8 mouse cellular contexts compared by ENCODE assay signal in the genomic region with DNA sequence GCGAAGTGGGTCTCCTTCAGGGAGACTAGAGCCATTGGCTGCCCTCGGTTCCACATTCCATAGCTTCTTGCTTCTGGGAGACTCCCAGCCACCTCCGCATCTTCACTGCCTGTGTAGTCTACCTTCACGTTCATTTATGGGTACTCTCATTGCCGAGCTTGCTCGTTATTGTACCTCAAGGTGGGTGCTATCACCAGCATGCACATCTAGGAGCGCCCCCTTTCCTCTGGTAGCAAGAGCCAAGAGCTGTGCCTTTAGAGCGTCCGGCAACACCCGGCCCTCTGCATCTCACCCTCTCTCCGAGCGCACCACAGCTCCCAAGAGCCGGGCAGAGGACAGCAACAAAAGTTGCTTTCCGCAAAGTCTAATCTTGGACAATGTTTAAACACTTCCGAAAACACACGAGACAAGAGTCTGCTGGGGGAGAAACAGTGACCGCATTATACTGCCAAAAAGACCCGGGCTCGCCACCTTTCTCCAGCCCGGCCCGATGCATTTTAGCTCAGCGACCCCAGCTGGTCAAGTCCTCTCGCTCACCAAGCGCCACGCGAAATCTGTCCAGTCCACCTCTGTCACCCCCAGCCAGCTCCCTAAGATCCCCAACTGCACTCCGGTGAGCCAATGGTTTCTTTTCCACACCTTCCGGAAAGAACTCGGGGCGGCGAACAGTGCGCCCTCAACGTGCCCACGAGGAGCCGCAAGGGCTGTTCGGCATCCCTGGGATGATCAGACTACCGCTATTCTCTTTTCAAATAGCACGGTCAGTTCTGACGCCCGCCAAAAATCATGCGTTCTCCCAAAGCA. TPM values are rescaled to one million over a fixed set of nuclear protein-coding genes. Genes with fewer than 3 reads are reported as not detected.
DNase-seq lines count a peak whose midpoint lies in the region; ATAC-seq and TF ChIP-seq lines count a peak whose summit lies in the region.

No protein-coding gene starts in this region.

- peak overlapping the region; percentile 77 for H3K4me2 ChIP-seq in forebrain, embryonic 13.5 days
- H3K4me2 ChIP-seq in hindbrain, embryonic 16.5 days (ENCODE audit: low read length), result peak overlapping the region; percentile 57
- H3K4me2 ChIP-seq in stomach, embryonic 14.5 days (replicated peaks; ENCODE audit: low read depth, low read length), result peak overlapping the region; percentile 89

- H3K27me3 ChIP-seq in ES-Bruce4 (ENCODE audit: control insufficient read depth, insufficient read depth, low read length, poor library complexity, severe bottlenecking), result peaks cover 13% of the 10 kb centered on the region
- peaks cover 5% of the 10 kb centered on the region for H3K27me3 ChIP-seq in forebrain, embryonic 13.5 days
- H3K27me3 ChIP-seq in hindbrain, embryonic 16.5 days (replicated peaks; ENCODE audit: control insufficient read depth, insufficient read depth, low read length), result no peaks in the 10 kb centered on the region
- H3K27me3 ChIP-seq in midbrain, embryonic 10.5 days (ENCODE audit: low read depth, poor library complexity, severe bottlenecking), result peaks cover 21% of the 10 kb centered on the region
- no peaks in the 10 kb centered on the region for H3K27me3 ChIP-seq in stomach, embryonic 14.5 days (ENCODE audit: control insufficient read depth, insufficient read depth, low read length)

- no peak for TF ChIP-seq CTCF in ES-Bruce4 (IDR thresholded peaks at IDR 0.05; ENCODE audit: low read depth, low read length)

- peak overlapping the region; percentile 37; the same call in 1 of the 2 replicates for H3K9ac ChIP-seq in ES-Bruce4 (ENCODE audit: low read depth, poor library complexity, severe bottlenecking)
- H3K9ac ChIP-seq in forebrain, embryonic 13.5 days, result peak overlapping the region; percentile 79
- peak overlapping the region; percentile 71 for H3K9ac ChIP-seq in hindbrain, embryonic 16.5 days (ENCODE audit: low read depth, low read length)
- H3K9ac ChIP-seq in stomach, embryonic 14.5 days (replicated peaks; ENCODE audit: low read depth, low read length), result peak overlapping the region; percentile 33; the same call in 1 of the 2 replicates

- DNase-seq in adrenal gland, postnatal 4 days (ENCODE audit: low spot score in 2 of 2), result peak; percentile 4 to 5
- peak; percentile 67 for DNase-seq in left cerebral cortex, postnatal 4 days
- DNase-seq in midbrain, embryonic 10.5 days (ENCODE audit: low spot score), result peak; percentile 83
- DNase-seq in B cell, adult 2 months, result no peak

- no peak for TF ChIP-seq EP300 in ES-Bruce4 (IDR thresholded peaks at IDR 0.05; ENCODE audit: insufficient read depth, low read depth, low read length)

- H3K9me3 ChIP-seq in ES-Bruce4 (replicated peaks; ENCODE audit: control insufficient read depth, insufficient read depth, low read length, poor library complexity, severe bottlenecking), result no peaks in the 10 kb centered on the region
- no peaks in the 10 kb centered on the region for H3K9me3 ChIP-seq in forebrain, embryonic 13.5 days (replicated peaks)
- no peaks in the 10 kb centered on the region for H3K9me3 ChIP-seq in hindbrain, embryonic 16.5 days (ENCODE audit: control insufficient read depth, low read length)
- no peaks in the 10 kb centered on the region for H3K9me3 ChIP-seq in midbrain, embryonic 10.5 days (replicated peaks)
- H3K9me3 ChIP-seq in stomach, embryonic 14.5 days (ENCODE audit: control insufficient read depth, low read depth, low read length), result no peaks in the 10 kb centered on the region

- WGBS in forebrain, embryonic 13.5 days, result 0% methylated on average over 41 of the region's 41 CpGs
- WGBS in hindbrain, embryonic 16.5 days, result under 1% methylated on average over 41 of the region's 41 CpGs
- WGBS in midbrain, embryonic 10.5 days, result under 1% methylated on average over 41 of the region's 41 CpGs
- WGBS in stomach, embryonic 14.5 days, result under 1% methylated on average over 41 of the region's 41 CpGs

- H3K4me1 ChIP-seq in ES-Bruce4 (ENCODE audit: control insufficient read depth, insufficient read depth, low read length), result no peaks in the 10 kb centered on the region
- H3K4me1 ChIP-seq in forebrain, embryonic 13.5 days, result peaks cover 21% of the 10 kb centered on the region
- peaks cover 5% of the 10 kb centered on the region for H3K4me1 ChIP-seq in hindbrain, embryonic 16.5 days (ENCODE audit: control insufficient read depth, insufficient read depth, low read depth, low read length)
- peaks cover 42% of the 10 kb centered on the region for H3K4me1 ChIP-seq in midbrain, embryonic 10.5 days
- no peaks in the 10 kb centered on the region for H3K4me1 ChIP-seq in stomach, embryonic 14.5 days (ENCODE audit: control insufficient read depth, insufficient read depth, low read length)

- no peak for TF ChIP-seq POLR2A in ES-Bruce4 (IDR thresholded peaks at IDR 0.05; ENCODE audit: insufficient read depth, low read length)

- H3K36me3 ChIP-seq in ES-Bruce4 (ENCODE audit: control insufficient read depth, insufficient read depth, low read length, poor library complexity, severe bottlenecking), result no peaks in the 10 kb centered on the region
- H3K36me3 ChIP-seq in forebrain, embryonic 13.5 days (ENCODE audit: poor library complexity, severe bottlenecking), result no peaks in the 10 kb centered on the region
- no peaks in the 10 kb centered on the region for H3K36me3 ChIP-seq in hindbrain, embryonic 16.5 days (ENCODE audit: control insufficient read depth, insufficient read depth, low read length)
- 0 out of 2 replicates have a peak, but pooled peaks cover 4% of the 10 kb centered on the region for H3K36me3 ChIP-seq in midbrain, embryonic 10.5 days
- no peaks in the 10 kb centered on the region for H3K36me3 ChIP-seq in stomach, embryonic 14.5 days (ENCODE audit: control insufficient read depth, insufficient read depth, low read length)

- intact Hi-C loops in left cerebral cortex, postnatal 4 days (cut with DNase I), result loop anchor here (5.0 to 10.0 kb wide), 2 partner anchors 566 to 1732 kb away; no protein-coding TSS in a partner anchor

- peak; percentile 50 for ATAC-seq in forebrain, embryonic 13.5 days
- peak; percentile 74 for ATAC-seq in hindbrain, embryonic 16.5 days
- peak; percentile 50; the same call in 1 of the 2 replicates for ATAC-seq in stomach, embryonic 14.5 days (ENCODE audit: insufficient number of reproducible peaks, insufficient read depth, low FRiP score, low read depth)

- H3K27ac ChIP-seq in ES-Bruce4 (ENCODE audit: insufficient read depth, low read length), result no peak overlapping the region
- H3K27ac ChIP-seq in forebrain, embryonic 13.5 days, result peak overlapping the region; percentile 91
- peak overlapping the region; percentile 92 for H3K27ac ChIP-seq in hindbrain, embryonic 16.5 days (ENCODE audit: low read depth, low read length)
- peak overlapping the region; percentile 96 for H3K27ac ChIP-seq in midbrain, embryonic 10.5 days (replicated peaks)
- H3K27ac ChIP-seq in stomach, embryonic 14.5 days (ENCODE audit: low read length), result peak overlapping the region; percentile 55

- H3K4me3 ChIP-seq in ES-Bruce4 (ENCODE audit: low read depth, low read length), result peak overlapping the region; percentile 62
- peak overlapping the region; percentile 63 for H3K4me3 ChIP-seq in forebrain, embryonic 13.5 days
- peak overlapping the region; percentile 49 for H3K4me3 ChIP-seq in hindbrain, embryonic 16.5 days (ENCODE audit: low read length)
- H3K4me3 ChIP-seq in midbrain, embryonic 10.5 days, result peak overlapping the region; percentile 78
- peak overlapping the region; percentile 41 for H3K4me3 ChIP-seq in stomach, embryonic 14.5 days (ENCODE audit: low read depth, low read length)

RNA-seq across cellular contexts. Expression of a gene that starts 0.5 kb away (rescaled TPM):
- polyA plus RNA-seq in ES-Bruce4 (2011; ENCODE audit: insufficient read depth, insufficient read length, low read depth, missing spikeins), result 0.12 TPM in 1 of 2 replicates, not detected in the other
- 1 to 10 TPM; 4.2 TPM for total RNA-seq in adrenal gland, postnatal 4 days (2021)
- 10.3 and 13.0 TPM in 2 replicates for polyA plus RNA-seq in forebrain, embryonic 13.5 days (2015; fragmentation: Nextera tagmentation; extraction: Ambion mirVana)
- polyA plus RNA-seq in hindbrain, embryonic 16.5 days (2015; fragmentation: Nextera tagmentation; extraction: Ambion mirVana), result 7.5 and 8.5 TPM in 2 replicates
- total RNA-seq in left cerebral cortex, postnatal 4 days (2021), result 10 to 100 TPM; 70.5 to 72.7 TPM
- polyA plus RNA-seq in midbrain, embryonic 10.5 days (2016; fragmentation: Nextera tagmentation; extraction: Ambion mirVana), result 7.0 and 7.6 TPM in 2 replicates
- polyA plus RNA-seq in stomach, embryonic 14.5 days (2014; fragmentation: Nextera tagmentation; extraction: Ambion mirVana), result 2.9 and 3.2 TPM in 2 replicates

Comparison
In these comparisons a context has a peak if more than half of its experiments do, and no peak if none do; other contexts are left out.
1. DNase-seq: peak in adrenal gland, postnatal 4 days (2 of 2), left cerebral cortex, postnatal 4 days (single experiment) and midbrain, embryonic 10.5 days (single experiment); none in B cell, adult 2 months (0 of 2).
2. Peak in every context shown above with its lines, with median percentiles within 50 percentile points of each other: H3K4me3 ChIP-seq, H3K9ac ChIP-seq, ATAC-seq and H3K4me2 ChIP-seq.